Mouse (Mus musculus) liver, adult 2 months (tissue): Measurements from ENCODE around the gene March8. TPM values are rescaled to one million over a fixed set of nuclear protein-coding genes. Genes with fewer than 3 reads are reported as not detected.

ENCODE experiments used
- DNase-seq: peaks from one replicate; pipeline ENCODE4 v3.0.0-alpha.2; 2011; ENCODE audit warnings: low read depth, low spot score; ENCODE audit errors: extremely low read depth
- H3K27ac ChIP-seq: fragments of 200-500 bp; replicated peaks from 2 replicates; pipeline ENCODE4 v1.5.1; 2012; ENCODE audit warnings: low read depth, mild to moderate bottlenecking, control low read depth, inconsistent platforms, low read length; ENCODE audit not compliant: insufficient read depth
- H3K27me3 ChIP-seq: fragments of 200-500 bp; 2 replicates; pipeline ENCODE4 v1.6.1; 2012; ENCODE audit warnings: mild to moderate bottlenecking, moderate library complexity, low read length, inconsistent platforms; ENCODE audit not compliant: control insufficient read depth, insufficient read depth
- H3K36me3 ChIP-seq: fragments of 200-500 bp; 2 replicates; pipeline ENCODE4 v1.6.1; 2012; ENCODE audit warnings: low read length, inconsistent platforms; ENCODE audit not compliant: control insufficient read depth, insufficient read depth
- H3K4me1 ChIP-seq: fragments of 200-500 bp; 2 replicates; pipeline ENCODE4 v1.6.1; 2011; ENCODE audit warnings: low read length; ENCODE audit not compliant: control insufficient read depth, insufficient read depth
- H3K4me3 ChIP-seq: fragments of 200-500 bp; 2 replicates; pipeline ENCODE4 v1.5.1; 2011; ENCODE audit warnings: low read depth, mild to moderate bottlenecking, control low read depth, low read length, moderate library complexity; ENCODE audit not compliant: insufficient read depth
- H3K79me2 ChIP-seq: fragments of 200-500 bp; 2 replicates; pipeline ENCODE4 v1.6.1; 2012; ENCODE audit warnings: inconsistent platforms, mild to moderate bottlenecking, low read length, moderate library complexity; ENCODE audit not compliant: control insufficient read depth, insufficient read depth
- H3K9ac ChIP-seq: fragments of 200-500 bp; 2 replicates; pipeline ENCODE4 v1.6.1; 2012; ENCODE audit warnings: low read depth, mild to moderate bottlenecking, control low read depth, inconsistent platforms, low read length
- CTCF ChIP-seq: fragments of 200-500 bp; IDR thresholded peaks from 2 replicates; pipeline ENCODE4 v1.5.1; 2011; ENCODE audit warnings: low read depth, low read length, control low read depth
- POLR2A ChIP-seq: fragments of 200-500 bp; IDR thresholded peaks from 2 replicates; pipeline ENCODE4 v1.6.1; 2011; ENCODE audit warnings: low read length, control low read depth; ENCODE audit not compliant: insufficient read depth; ENCODE audit errors: extremely low read depth
- WGBS: fragments of 180-500 bp; shearing (Covaris S2); methylation state at CpG from one replicate; pipeline ENCODE4 v1.1.7; 2018; 5-methylcytosine and 5-hydroxymethylcytosine counted together
- polyA plus RNA-seq: library from polyadenylated mRNA; depleted of rRNA; stranded (reverse); fragments of >200 nt; gene quantifications from 2 replicates; pipeline ENCODE4 v1.2.3, GENCODE M21; 2012; rRNA removed
- total RNA-seq: library from RNA; depleted of rRNA; stranded (reverse); fragments of >200 nt; gene quantifications from 2 replicates; pipeline ENCODE4 v1.2.3, GENCODE M21; 2014; rRNA removed

The March8 gene
- total RNA-seq = 97.5 and 100 TPM in 2 replicates
- polyA plus RNA-seq = 58.4 and 62.5 TPM in 2 replicates

DNA sequence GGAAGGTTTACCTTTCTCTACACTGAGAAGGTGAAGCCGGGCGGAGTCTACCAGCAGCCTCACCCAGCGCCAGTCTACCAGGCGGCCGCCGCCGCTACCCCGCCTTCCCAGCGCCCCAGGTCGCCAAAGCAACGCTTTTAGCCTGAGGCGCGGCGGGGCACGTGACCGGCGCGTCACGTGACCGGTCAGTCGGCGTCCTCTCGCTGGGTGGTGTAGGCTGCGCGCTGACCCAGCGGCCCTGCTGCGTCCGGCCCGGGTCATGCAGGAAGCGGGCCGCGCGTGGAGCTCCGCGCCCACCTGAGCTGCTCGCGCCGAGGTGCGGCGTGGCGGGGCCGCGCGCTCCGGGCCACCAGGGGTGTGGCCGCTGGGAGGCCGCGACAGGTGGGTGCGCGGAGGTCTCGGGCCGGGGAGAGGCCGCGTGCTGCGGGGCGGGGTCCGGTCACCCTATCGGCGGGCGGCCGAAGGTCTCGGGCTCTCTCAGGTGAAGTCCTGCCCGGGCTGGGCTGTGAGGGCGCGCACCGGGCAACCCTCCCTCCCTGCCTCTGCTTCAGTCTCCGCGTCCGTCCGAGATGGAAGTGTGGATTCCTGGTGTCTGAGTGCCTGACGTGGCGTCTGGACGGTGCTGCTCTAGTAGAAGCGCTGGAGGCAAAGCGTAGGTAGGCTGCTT lies at the start of gene March8:
March8 (plus strand) TSS at position 190 of the 667 bp plus-strand sequence.
- under 1% methylated on average over 74 of the region's 75 CpGs for WGBS
- Histone ChIP-seq H3K4me3 (peak within 1 kb of the TSS; percentile 76), H3K9ac (peak within 1 kb of the TSS; percentile 98), H3K27me3 (no peaks in the 10 kb centered on the region), H3K4me1 (peaks cover 9% of the 10 kb centered on the region), H3K79me2 (peaks cover 9% of the 10 kb centered on the region; the same call in 1 of the 2 replicates), H3K27ac (peak within 1 kb of the TSS; percentile 87), H3K36me3 (peaks cover 2% of the 10 kb centered on the region; the same call in 1 of the 2 replicates)
- peak; percentile 80 for DNase-seq
- TF ChIP-seq CTCF (peak; percentile 2; the same call in 1 of the 2 replicates), POLR2A (peak; percentile 55; the same call in 1 of the 2 replicates)

DNA sequence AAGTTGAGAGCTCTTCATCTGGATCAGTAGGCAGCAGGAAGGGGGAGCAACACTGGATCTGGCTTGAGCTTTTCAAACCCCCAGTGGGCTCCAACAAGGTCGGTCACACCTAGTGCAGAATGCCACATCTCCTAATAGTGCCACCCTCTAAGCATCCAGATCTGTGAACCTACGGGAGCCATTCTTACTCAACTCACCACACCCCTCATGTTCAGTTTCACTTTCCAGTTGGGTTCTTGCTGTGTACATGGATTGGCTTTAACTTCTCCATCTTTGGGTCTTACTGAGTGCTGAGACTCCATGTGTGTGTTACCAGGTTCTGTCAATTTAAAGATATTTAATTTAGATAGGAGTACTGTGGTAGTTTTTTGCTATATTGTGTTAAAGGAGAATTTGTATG lies 26.4 kb upstream of the March8 start:
- TF ChIP-seq POLR2A (no peak), CTCF (no peak)
- H3K27me3 ChIP-seq = no peaks in the 10 kb centered on the region
- H3K4me3 ChIP-seq = no peak overlapping the region
- peaks cover 29% of the 10 kb centered on the region for H3K36me3 ChIP-seq
- WGBS = 81% methylated on average over 2 of the region's 2 CpGs
- no peak overlapping the region for H3K9ac ChIP-seq
- H3K27ac ChIP-seq = no peak overlapping the region
- H3K79me2 ChIP-seq = no peaks in the 10 kb centered on the region
- H3K4me1 ChIP-seq = no peaks in the 10 kb centered on the region
- no peak for DNase-seq

DNA sequence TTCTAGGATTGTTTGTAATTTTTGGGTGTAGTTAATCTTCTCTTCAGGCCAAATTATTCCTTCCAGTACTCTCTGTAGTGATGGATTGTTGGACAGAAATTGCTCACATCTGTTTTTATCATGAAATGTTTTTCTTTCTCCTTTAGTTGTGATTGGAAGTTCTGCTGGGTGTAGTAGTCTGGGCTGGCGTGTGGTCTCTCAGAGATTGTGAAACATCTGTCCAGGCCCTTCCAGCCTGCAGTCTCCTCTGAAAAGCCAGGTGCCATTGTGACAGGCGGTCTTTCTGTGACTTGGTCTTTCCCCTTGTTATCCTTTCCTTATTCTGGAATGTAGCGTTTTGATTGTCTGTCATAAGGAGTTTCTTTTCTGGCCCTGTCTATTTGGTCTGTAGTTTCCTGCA lies 18.6 kb upstream of the March8 start:
- no peak overlapping the region for H3K4me3 ChIP-seq
- H3K79me2 ChIP-seq = no peaks in the 10 kb centered on the region
- 74% methylated on average over 3 of the region's 3 CpGs for WGBS
- H3K36me3 ChIP-seq = peaks cover 17% of the 10 kb centered on the region
- no peaks in the 10 kb centered on the region for H3K4me1 ChIP-seq
- DNase-seq = no peak
- TF ChIP-seq CTCF (no peak), POLR2A (no peak)
- H3K9ac ChIP-seq = no peak overlapping the region
- H3K27ac ChIP-seq = no peak overlapping the region
- no peaks in the 10 kb centered on the region for H3K27me3 ChIP-seq

DNA sequence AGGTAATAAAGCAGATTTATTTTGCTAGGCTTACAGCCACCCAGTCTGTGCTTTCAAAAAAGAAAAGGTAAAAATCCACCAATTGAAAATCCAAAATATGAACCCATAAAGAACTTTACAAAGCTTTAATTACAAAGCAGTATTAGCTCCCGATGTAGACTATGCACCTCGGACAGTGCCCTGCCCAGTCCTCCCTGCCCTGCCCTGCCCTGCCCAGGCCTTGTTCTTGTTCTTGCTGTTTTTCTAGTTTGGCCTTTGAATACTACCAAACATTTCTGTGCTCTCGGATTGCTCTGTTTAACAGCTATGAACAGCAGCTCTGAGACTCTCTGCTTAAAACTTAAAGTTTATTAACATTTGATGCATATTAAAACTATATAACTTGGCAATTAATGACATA lies 11.2 kb upstream of the March8 start:
- H3K27me3 ChIP-seq = no peaks in the 10 kb centered on the region
- no peak overlapping the region for H3K4me3 ChIP-seq
- no peak overlapping the region for H3K27ac ChIP-seq
- no peaks in the 10 kb centered on the region for H3K79me2 ChIP-seq
- DNase-seq = no peak
- no peak overlapping the region for H3K9ac ChIP-seq
- no peaks in the 10 kb centered on the region for H3K4me1 ChIP-seq
- H3K36me3 ChIP-seq = peaks cover 9% of the 10 kb centered on the region; the same call in 1 of the 2 replicates
- TF ChIP-seq CTCF (no peak), POLR2A (no peak)
- 81% methylated on average over 3 of the region's 3 CpGs for WGBS

DNA sequence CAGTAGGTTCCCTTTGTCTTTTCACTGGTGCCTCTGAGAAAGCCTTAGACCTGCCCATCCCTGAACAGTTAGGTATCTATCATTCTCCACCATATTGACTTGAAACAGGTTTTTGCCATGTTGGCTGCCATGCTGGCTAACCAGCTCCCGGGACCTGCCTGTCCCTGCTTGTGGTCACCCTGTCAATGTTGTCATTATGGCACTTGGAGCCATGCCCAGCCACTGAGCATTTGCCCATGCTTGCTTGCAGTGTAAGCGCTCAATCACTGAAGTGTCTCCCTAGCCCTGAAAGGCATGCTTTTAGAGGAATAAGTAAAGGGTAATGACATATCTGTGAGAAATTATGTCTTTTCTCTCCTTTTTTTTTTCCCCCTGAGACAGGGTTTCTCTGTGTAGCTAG lies 6.4 kb upstream of the March8 start:
- WGBS = 45% methylated on average over 2 of the region's 2 CpGs
- Histone ChIP-seq H3K4me1 (no peaks in the 10 kb centered on the region), H3K79me2 (no peaks in the 10 kb centered on the region), H3K4me3 (no peak overlapping the region), H3K27ac (no peak overlapping the region), H3K27me3 (no peaks in the 10 kb centered on the region), H3K9ac (no peak overlapping the region), H3K36me3 (peaks cover 9% of the 10 kb centered on the region; the same call in 1 of the 2 replicates)
- TF ChIP-seq CTCF (no peak), POLR2A (no peak)
- DNase-seq = peak; percentile 48

DNA sequence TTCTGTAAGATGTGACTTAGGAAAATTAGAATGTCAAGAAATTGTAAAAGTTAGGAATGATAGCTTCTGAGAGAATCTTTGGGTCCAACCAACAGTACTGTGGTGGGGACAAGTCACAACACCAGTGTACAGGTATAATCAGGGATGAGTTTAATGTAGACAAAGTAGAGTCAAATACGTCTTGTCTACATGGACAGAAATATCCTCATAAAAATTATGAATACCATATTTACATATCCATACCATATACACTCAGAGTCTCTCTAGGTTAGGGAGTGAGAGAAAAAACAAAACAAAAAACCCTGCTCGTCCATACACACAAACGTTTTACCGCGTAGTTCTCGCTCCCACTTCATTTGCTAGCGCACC lies 374 bp upstream of the March8 start:
- Histone ChIP-seq H3K27me3 (no peaks in the 10 kb centered on the region), H3K4me1 (peaks cover 9% of the 10 kb centered on the region), H3K36me3 (peaks cover 2% of the 10 kb centered on the region; the same call in 1 of the 2 replicates), H3K27ac (no peak overlapping the region), H3K79me2 (peaks cover 9% of the 10 kb centered on the region; the same call in 1 of the 2 replicates), H3K4me3 (peak overlapping the region; percentile 76; the same call in 1 of the 2 replicates), H3K9ac (0 out of 2 replicates have a peak overlapping the region, but pooled peaks have one; percentile 11)
- under 1% methylated on average over 7 of the region's 7 CpGs for WGBS
- no peak for DNase-seq
- TF ChIP-seq CTCF (no peak), POLR2A (no peak)
